Mouse (Mus musculus) testis, postnatal 10 days (tissue): ENCODE measurements around the gene Olfr1395.

ENCODE experiments used
- DNase-seq: peaks from one replicate; pipeline ENCODE4 v3.0.0; 2021; ENCODE audit warnings: low spot score

Gene Olfr1395

DNA sequence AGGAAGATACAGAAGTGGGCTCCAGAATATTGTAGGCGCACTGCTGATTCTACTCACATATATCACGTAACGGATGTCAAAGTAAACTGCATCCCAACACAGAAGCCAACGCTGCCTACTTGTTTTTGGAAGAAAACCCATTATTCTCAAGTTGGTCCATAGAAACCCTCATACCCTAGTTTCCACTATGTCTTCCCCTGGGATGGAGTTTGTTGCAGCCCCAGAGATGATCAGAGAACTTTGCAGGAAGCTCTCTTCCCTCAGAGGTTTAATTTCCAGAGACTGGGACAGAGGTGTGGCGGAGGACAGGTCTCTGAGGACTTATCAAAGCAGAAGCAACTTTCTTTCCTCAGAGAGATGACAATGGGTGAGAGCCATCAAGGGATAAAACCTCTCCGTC, at the start of gene Olfr1395:
Gene Olfr1395, plus strand, starts transcription at position 301 of the 400 bp plus-strand sequence.
- no peak for DNase-seq

DNA sequence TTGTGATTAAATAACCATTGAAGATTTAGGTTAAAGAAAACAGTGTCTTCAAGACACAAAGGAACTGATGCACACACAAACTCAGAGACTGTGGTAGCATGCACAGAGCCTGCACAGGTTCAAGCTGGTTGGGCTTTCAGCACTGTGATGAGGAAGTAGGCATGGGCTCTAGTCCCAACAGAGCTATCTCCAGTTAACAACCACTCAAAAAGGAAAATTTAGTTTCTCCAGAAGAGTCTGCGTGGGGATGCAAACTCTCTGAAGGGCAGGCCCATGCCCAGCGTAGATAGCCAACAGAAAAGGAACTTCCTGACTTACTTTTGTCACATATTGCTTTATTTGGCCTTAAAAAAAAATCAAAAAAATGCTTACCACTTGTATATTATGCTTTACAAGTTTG, 49.3 kb upstream of the Olfr1395 start:
- DNase-seq, result no peak

DNA sequence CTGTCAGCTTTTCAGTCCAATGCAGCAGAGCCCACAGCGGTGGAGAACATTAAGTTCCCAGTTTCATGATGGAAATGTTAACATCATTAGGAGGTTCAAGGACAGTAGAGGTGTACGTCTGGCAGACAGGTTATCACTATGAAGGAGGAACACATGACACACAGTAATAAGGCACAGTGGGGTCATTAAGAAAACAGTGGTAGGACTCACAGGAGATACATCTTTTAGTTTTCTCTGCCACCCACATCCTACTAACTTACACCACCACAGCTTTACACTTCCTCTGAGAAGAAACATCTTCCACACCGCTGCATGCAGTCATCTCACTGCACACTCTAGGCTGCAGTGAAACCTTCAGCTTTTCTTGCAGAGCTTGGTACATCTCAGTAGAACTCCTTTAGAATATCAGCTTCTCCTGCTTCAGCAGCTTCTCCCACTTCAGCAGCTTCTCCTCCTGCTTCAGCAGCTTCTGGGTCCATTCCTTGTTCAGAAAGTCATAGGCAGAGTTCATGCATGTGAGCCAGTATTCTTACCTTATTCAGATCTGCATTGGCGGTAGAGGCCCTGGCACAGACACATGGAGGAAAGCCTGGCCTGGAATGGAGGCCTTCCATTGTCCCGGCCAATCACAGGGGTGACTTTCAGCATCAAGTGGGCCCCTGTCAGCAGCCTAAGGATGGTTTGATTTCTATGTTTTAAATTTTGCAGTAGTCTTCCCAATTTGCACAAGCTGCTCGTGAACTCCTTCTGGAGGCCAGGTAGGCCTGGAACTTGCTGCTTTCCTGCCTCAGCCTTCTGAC, 48.0 kb upstream of the Olfr1395 start:
- DNase-seq, result no peak

DNA sequence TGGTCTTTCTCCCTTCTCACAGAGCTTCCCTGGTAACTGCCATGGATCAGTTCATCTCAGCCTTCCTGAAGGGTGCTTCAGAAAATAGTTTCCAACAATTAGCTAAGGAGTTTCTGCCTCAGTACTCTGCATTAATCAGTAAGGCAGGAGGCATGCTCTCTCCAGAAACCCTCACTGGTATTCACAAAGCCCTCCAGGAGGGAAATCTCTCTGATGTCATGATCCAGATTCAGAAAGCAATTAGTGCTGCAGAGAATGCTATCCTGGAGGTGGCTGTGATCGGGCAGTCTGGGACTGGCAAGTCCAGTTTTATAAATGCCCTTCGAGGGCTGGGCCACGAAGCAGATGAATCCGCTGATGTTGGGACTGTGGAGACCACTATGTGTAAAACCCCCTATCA, 46.7 kb upstream of the Olfr1395 start:
- no peak for DNase-seq

DNA sequence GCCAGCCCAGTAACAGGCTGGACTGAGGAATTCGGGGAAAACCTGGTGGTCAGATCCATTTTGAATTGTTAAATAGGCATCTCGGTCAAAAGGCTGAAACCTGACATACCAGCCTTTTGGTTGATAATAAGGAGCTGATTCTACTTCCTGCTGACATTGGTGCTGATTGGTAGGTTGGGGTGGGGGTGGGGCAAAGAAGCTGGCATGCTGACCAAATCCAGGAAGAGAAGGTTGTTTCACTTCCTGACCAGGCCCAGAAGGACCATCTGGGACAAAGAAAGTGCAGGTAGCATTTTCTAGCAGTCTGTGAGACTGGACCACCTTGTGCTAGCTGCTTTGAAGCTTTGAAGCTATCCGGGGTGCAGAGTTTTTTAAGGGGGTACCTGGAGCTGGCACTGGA, 41.7 kb upstream of the Olfr1395 start:
- no peak for DNase-seq

DNA sequence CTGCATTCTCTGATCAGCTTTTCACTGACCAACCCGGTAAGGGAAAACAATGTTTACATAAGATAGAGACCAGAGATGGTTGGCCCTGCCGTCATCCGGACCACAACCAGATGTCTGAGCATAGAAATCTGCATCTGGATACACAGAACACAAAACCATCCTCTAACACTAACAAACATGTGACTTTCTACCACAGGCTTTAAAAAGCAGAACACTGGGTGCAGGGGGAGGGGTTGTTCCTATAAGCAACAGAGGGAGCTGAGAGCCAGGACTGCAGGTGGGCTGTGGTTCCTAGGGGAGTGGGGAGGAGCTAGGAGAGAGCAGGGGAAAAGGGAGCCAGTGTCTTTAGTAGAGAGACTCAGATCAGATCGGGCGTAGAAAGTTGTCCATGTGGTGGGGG, 40.6 kb upstream of the Olfr1395 start:
- no peak for DNase-seq

DNA sequence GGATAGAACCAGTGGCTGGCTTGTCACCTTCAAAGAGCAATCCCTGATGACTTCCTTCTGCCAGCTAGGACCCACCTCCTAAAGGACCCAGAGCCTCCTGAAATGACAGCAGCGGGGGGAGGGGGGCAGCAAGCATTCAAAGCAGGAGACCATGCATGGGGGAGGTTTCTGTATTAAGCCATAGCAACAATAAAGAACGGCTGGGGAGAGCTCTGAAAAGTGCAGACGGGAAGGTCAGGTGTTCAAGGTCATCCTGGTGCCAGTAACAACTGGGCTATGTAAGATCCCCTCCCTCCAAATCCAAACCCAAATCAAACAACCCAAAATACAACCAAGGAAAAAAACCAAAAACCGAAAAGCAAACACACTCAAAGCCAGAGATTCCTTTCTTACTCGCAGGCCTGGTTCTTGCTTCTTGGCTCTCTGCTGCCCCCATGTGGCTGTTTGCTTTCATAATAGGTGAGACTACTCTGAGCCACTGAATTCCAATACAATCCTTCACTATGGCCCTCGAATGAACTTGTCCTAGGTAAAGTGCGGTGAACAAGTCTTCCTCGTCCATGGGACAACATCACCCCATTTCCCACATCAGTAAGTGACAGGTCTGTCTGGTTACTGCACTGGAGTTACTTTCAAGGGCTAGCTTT, 38.9 kb upstream of the Olfr1395 start:
- DNase-seq, result peak; percentile 96

DNA sequence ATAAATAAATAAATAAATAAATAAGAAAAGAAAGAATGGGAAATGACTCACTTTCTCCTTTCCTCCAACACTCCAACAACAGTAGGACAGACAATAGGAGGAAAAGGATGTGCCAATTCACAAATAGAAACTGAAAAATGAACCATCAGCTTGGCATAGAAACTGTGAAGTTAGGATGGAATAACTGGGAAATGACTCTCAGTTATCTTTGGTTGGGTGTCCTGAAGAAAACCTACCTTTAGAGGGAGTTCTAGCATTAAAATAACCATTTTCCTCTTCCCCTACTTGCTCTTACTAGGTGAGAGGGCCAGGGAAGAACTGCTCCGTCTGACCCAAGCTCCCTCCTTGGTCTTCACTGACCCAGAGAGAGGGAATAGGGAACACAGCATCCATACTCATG, 36.3 kb upstream of the Olfr1395 start:
- DNase-seq, result no peak

DNA sequence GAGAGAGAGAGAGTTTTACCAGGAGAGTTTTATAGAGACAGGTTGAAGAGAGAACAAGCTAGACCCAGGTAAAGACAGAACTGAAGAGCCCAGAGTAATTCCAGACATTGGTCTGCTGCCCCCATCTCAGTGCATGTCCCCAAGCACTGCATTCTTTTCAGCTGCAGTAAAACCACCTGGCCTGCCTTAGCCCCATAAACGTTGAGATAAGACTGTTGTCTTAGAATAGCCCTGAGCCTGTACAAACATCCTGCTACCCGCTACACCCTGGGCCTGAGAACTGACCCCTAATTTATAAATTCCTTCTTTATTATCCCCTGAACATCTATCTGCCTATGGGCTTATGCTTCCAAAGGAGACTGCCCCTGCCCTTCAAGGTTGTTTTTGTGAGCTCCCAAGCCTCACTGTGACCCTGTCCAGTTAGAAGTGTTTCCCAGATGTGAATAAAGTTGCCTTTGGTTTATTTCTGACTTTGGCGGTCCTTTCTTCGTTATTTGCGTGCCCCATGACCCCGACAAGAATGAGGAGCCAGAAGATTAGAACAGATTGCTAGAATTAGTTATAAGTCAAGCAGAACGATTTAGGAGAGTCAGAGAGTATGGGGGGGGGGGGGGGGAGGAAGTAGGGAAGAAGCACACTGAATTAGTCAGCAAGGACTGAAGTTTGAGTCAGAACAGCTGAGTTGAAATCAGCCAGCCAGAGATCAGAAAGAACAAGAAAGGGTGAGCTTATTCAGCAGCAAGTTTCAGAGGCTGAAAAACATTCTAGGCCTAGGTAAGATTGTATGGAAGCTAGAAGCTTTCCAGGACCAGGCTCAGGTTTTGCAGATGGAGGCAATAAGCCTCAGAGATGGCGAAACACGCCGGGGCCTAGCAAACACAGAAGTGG, 34.2 kb upstream of the Olfr1395 start:
- DNase-seq, result no peak

DNA sequence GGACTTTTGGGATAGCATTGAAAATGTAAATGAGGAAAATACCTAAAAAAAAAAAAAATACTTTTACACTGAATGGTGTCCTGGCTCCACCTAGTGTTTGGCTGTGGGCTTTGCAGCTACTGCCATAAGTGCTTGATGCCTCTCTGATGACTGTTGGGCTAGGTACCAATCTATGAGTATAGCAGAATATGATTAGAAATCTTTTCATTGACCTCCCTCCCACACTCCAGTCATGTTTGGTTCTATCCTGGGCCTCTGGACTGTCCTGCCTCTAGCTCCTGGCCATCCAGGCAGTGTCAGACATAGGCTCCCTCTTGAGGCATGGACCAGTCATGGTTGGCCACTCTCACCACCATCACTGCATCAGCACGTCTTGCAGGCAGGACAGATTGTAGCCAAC, 33.2 kb upstream of the Olfr1395 start:
- peak; percentile 55 for DNase-seq

DNA sequence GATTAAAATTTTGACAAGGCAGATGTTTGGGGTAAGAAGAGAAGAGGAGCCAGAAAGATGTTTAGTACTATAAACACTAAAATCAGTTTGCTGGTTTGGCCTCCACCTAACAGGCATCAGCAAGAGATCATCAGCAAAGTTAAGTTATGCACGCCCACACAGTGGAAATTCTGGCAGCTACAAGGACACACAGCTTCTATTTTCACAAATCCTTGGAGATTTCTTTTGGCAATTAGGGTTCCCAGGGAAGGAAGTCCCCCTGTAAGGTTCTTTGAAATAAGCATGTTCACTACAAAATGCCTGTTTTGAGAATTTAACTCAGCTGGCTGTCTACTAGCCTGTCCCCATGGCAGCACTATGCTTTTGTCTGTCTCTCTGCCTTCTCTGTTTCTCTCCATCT, 31.1 kb upstream of the Olfr1395 start:
- DNase-seq, result no peak

DNA sequence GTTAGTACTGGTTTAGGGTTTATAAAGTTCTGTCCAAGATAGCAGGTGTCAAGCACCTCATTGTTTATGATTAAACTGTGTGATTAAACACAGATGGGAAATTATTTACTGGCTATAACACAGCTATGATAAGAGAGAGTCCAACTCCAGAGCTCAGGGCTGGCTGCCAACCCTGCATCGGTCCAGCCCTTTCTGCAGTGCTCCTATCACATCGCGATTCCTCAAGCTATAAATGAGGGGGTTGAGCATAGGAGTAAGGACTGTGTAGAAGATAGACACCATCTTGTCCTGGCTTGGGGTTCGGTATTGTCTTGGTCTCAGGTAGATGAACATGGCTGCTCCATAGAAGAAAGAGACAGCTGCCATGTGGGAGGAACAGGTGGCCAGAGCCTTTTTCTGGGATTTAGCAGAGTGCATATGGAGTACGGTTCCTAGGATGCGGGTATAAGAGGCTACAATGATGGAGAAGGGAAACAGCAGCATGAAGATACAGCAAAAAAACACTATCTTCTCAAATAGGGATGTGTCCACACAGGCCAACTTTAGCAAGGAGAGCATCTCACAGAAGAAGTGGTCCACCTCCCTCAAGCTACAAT, 29.4 kb upstream of the Olfr1395 start:
- no peak for DNase-seq

DNA sequence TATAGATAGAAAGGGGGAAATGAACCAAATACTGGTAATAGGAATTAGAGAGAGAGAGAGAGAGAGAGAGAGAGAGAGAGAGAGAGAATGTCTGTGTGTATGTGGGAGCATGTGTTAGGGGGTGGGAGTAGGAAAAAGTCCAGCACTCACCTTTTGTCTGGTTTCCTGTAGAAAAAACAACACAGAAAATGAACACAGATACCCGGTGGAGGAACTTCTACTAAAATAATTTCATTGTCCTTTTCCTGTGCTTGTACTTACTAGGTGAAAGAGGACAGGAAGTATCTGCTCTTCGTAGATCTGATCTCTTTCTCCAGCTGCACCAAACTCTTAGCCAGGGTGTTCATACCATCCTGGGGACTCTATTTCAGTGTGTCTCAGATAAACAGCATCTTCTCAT, 27.9 kb upstream of the Olfr1395 start:
- no peak for DNase-seq

DNA sequence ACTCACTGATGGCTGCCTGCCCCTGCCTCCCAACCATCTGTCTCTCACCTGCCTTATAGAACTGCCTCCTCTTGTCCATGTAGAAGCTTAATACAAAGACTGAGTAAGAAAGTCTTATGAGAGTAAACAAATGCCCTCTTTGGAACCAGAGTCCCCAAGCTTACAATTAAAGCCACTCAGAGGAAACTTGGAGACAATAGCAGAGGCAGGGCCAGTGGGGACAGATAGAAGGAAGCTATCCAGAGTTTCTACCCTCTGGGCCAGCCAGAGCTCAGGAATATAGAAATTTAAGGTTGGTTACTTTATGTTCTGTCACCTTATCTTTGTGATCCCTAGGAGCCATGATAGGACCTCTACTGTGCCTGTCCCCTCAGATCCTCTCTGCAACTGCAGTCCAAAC, 27.3 kb upstream of the Olfr1395 start, which contains the start of gene Olfr1396:
Gene Olfr1396, minus strand, starts transcription at position 101 of the 400 bp plus-strand sequence.
- no peak for DNase-seq

DNA sequence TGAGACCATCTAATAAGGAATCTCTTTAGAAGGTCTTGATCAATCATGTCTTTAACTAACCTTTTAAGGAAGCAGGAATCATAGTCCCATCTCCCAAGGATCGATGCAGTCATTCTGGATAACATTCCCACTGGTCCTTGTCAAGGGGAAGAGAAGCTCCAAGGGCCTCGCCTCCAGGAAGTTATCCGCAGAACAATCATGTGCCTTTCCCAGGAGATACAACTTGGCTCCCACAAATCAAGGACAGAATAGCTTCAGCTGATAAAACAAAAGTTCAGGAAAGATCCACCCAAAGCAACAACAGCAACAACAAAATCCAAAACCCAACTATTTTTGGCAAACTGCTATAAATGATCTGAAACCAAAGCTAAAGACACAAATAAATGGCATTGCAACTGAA, 22.4 kb upstream of the Olfr1395 start:
- no peak for DNase-seq

DNA sequence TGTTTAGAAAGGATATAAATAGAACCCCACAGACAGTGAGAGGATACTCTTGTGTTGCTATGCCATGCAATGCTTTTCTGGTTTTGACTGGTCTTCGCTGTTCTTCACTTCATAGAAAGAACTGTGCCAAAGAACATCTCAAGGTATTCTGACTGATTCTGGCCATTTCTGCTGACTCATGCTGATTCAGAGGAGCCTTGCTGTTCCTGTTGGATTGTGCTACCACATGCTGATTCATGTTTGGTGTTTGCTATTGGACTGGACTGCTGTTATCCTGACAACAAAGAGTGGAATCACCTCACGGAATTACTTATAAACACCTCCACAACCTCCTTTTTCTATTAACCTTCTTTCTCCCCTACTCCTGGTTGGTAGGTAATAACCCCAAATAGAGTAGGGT, 17.9 kb upstream of the Olfr1395 start:
- no peak for DNase-seq

DNA sequence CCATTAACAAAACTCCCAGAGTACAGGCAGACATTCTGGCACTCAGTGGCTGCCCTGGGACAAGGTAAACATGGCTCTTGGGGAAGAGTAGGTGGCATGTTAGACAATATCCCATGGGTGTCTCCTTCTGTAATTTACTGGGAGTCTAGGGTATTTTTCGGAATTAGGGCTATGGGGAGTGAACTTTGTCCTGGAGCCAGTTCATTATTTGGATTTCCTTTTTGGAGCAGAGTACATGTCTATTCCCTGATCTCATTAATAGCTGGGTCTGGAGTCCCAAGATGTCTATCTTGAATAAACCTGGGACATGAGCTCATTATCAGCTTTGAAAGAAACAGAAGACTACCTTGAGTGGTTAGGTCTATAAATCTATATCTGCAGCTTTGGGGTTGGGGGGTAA, 12.0 kb downstream of the Olfr1395 start, which contains the start of gene Olfr1394:
Gene Olfr1394, plus strand, starts transcription at position 301 of the 400 bp plus-strand sequence.
- DNase-seq, result no peak

DNA sequence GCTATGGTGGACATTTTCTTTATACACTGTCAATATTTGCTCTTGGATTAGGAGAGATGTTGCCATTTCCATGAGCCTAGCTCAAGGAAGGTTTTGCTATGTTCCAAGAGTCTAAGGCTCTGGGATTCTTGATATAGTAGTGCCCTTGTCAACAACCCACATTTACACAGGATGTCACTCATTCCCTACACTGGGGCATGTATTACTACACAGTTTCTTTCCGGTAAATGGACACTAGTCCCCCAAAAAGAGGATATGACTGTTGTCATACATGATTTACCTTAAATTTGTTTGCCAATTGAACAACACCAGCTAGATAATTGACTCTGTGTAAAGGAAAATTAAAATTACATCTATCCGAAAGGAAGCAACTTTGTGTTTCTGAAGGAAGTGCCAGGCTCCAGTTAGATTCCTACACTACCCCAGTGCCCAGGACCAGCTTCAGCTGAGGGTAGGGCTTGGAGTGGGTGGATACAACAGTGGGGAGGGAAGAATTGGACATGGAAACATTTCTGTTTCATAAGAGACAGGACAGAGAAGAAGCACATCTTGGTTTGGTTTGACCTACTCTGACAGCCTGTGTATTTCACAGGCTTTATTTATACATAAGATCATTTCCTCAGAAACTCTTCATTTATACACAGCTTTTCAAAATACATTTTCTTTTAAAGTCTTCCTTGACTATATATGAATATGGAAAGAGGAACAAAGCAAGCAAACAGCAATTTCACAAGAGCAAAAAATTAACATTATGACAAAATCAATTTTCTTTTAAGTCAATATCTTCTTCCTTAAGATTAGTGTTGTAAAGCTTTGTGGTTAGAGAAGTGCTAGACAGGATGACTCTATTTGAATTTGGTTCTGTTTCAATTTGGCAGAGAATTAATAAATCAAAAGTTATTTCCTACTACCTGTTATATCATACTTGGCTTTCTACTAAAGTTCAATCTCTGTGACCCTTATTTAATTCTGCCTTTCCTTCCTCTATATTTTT, 15.0 kb downstream of the Olfr1395 start:
- DNase-seq, result no peak

DNA sequence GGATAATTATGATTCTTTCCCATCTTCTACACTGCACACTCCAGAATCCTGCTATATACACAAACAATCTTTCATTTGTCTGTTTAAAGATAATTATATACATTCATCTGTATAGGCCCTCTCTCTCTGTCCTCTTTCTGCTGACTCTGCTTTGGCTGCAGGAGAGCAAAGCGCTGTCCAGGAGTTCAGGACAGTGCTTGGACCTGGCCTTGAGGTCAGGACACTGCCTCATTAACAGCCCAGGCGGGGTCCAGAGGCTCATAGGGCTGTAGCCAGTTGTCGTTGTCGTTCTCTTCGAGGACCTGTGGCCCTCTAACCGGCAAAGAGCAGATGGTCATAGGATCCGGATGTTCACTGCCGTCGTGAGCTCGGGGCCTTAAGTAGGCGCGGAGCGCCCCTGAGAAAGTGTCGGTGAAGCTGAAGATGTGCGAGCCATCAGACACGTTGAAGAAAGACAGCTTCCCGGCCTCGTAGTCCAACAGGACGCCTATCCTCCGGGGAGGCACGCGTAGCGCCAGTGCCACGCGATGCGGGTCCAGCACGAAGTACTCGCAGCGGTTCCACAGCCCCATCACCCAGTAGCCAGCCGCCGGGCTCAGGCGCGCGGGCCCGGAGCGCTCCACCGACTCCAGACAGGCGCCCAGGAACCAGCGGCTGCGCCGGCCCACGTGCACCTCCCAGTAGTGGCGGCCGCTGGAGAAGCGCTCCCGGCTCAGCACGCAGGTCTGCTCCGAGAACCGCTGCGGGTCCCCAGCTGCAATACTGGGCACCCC, 27.0 kb downstream of the Olfr1395 start:
- DNase-seq, result peak; percentile 43

DNA sequence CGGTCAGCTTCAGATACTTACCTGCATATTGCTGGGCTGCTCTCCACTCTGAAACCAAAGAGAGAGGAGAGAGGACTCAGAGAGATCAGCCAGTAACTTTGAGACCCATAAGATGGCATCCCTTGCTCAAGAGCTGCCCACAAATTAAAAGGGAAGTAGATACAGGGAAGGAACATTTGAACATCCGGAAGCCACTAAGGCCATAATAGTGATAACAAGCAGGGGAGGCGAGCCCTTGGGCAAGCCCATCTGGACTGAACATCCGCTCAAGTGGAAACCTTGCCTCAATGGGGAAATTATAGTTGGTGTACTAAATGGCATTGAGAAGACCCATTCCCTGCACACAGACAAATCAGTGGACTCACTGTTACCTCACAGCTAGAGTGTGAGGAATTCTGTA, 28.5 kb downstream of the Olfr1395 start:
- DNase-seq, result no peak
